Mouse (Mus musculus): ENCODE results near the gene Cpne9. TPM values are rescaled to one million over a fixed set of nuclear protein-coding genes. Genes with fewer than 3 reads are reported as not detected.
"Not testable (repeated sequence)": the region's sequence is repeated elsewhere in the genome, so short reads cannot be mapped to it uniquely, and the experiment has no call there.

The Cpne9 gene
- polyA plus RNA-seq, 3 experiments from 2014 or later, result 0.21 to 0.22 TPM; not detected in 1

DNA sequence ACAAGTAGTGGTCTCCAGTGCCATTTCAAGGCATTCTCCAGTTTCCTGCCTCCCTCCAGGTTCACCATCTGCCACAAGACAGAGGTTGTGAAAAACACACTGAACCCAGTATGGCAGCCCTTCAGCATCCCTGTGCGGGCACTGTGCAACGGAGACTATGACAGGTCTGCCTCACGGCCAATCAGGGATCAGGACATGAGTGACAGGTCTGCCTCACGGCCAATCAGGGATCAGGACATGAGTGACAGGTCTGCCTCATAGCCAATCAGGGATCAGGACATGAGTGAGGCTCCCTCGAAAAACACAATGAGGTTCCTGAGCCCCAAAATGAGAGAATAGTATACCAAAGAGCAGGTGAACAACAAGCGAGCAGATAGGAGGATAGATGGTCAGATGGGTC, 8.2 kb downstream of the Cpne9 start:
- no peak for ATAC-seq

DNA sequence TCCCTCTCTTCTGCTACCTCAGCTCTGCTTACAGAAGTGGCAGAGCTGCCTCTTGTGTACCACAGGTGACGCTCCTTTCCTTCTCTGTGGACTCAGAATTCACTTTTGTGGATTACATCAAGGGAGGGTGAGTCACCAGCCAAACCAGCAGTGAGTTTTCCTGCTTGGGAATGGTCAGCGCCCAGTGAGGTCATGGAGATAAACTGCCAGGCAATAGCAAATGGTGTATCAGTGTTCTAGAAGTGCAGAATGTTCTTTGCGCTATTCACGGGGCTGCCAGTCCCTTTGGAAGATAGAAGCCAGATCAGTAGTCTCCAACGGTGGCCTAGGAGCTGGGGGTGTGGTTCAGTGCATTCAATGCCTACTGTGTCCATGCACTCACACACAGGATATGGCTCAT, 10.8 kb downstream of the Cpne9 start:
- no peak for ATAC-seq

DNA sequence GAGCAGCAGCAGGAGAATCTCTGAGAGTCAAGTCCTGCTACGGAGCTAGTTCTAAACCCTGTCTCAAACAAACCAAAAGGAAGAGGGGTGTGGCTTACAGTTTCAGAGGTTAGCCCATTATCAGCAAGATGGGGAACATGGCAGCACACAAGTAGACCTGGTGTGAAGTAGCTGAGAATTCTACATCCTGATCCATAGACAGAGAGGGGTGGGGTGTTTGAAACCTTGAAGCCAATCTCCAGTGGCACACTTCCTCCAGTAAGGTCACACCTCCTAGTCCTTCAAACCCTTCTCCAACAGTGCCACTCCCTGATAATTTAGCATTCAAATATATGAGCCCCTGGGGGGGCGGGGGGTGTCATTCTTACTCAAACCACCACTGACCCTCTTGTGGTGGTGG, 13.9 kb downstream of the Cpne9 start:
- ATAC-seq, result no peak

DNA sequence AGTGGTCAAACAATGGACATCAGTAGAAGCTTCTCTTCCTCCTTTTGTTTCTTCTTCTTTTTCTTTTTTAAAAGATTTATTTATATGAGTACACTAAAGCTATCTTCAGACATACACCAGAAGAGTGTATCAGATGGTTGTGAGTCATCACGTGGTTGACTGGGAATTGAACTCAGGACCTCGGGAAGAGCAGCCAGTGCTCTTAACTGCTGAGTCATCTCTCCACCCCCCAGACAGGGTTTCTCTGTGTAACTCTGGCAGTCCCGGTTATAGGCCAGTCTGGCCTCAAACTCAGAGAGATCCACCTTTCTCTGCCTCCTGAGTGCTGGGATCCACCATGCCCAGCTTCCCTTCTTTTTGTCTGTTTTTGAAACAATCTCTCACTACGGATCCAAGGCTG, 14.5 kb downstream of the Cpne9 start:
- ATAC-seq, result no peak

DNA sequence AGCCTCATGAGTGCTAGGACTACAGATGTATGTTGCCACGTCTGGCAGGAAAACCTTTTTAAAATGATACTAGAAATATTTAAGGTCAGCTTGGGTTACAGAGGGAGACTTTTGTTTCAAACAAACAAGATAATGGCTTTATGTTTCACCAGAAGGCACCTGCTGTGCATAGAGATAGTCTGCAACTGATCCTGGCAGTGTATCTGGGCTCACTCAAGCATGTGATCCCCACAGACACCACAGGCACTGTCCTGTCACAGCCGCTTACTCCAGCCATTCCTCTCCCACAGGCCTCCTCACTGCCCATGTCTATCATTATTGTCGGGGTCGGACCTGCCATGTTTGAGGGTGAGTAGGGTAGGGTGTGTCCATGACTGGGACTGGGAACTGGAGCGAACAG, 19.2 kb downstream of the Cpne9 start:
- ATAC-seq, result no peak

DNA sequence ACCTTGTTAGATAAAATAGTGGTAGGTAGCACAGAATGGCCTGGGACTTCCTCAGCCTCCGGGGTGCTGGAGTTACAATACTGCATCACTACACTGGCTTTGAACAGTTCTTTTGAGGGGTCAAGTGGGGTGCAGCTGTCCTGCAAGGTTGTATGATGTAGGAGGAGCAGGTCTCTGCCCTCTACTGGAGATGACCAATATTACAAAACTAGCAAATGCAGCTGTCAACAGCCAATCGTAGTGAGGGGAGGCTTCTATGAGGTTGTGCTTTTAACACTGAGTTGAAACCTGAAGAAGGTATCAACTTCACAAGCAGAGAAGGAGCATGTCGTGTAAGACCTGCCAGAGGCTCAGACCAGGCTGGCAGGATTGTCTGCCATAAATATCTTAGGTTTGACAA, 20.2 kb downstream of the Cpne9 start:
- ATAC-seq, result no peak

DNA sequence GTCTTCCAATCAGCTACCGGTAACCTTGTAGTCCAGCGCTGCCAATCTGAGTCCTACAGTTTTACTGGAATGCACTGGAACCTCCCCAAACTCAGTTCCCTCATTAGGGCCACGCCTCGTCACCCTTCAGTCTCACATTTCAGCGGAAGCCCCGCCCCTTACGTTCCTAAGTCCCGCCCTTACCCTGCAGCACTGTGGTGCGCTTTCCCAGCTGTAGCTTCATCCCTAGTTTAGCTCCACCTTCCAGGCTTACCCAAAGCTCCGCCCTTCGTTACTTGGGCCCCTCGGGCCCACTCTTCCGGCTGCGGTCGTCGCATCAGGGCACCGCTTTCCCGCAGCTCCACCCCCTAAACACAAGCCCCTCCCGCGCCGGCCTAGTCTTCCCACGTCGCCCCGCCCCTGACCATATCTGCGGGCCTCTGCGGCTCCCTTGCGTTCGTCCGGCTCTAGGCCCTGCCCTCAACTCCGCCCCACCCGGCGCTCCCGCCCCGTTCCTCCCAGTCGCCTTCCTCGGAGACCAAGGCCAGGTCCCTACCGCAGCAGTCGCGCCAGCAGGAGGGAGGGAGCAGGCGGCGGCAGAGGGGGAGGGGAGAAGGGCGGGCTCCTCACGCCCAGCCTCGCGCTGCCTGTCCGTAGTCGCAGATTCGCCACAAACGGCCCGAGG, 24.3 kb downstream of the Cpne9 start:
- ATAC-seq, result peak; percentile 93

DNA sequence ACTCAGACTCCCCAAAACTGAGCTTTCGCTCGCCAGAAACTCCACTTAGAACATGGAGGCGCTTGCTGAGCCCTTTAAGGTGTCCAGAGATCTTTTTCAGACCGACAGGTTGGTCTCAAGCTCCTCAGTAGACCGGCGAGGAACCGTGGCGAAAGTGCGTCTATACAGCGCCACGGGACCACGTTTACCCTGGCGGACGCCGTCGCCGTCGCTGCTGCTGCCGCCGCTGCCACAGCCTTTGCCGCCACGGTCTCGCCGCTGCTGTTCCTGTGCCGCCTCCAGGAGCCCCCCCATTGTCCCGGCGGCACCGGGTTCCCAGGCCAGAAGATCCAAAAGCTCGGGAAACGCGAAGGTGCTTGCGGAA, 24.9 kb downstream of the Cpne9 start, which contains the start of gene Brpf1:
TSS of gene Brpf1 (plus strand) at position 152 of the 364 bp plus-strand sequence.
- peak; percentile 16 for ATAC-seq

DNA sequence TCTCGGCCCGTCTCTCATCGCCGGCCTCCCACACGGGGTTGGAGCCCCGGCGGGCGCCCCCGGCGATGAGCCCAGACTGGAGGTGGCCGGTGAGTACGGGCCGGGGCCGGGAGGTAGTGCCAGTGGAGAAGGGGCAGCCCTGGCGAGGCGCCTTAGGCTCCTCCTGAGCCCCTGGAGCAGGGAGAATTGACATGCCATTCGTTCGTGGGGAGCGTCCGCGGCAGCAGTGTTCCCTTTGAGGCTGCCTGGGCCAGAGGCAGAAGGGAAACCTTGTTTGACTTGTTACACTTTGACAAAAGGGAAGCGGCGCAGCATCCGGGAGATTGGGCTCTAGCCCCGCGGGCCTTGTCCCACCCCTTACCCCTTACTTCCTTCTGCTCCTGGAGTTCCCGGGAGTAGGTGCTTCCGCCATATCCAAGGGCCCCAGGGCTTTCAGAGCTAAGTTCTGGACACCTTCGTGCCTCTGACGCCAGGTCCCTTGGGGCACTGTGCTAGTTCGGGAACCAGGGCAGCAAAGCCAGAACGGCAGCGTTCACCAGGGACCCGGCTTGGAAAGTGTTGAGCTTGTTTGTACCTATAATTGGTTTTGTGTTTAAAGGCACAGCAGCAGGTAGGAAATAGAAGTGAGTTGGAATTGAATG, 25.5 kb downstream of the Cpne9 start:
- no peak for ATAC-seq

DNA sequence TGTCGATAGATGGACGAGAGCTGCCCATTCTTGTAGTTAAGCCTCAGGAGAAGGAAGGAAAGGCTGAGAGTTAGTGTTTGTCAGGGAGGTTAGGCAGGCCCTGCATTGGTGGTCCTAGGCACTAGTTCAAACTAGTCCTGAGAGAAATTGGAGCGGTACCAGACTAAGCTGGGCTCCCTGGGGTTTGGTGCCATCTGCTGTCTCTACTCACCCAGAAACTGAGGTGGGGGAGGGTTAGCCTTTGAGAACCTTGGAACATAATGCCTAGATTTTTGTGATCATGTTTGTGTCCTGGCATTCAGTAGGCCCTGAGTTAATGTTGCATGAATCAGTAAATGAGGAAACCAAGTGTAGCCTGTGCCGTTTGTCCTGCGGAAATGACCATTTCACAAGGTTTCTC, 26.0 kb downstream of the Cpne9 start:
- ATAC-seq, result no peak

DNA sequence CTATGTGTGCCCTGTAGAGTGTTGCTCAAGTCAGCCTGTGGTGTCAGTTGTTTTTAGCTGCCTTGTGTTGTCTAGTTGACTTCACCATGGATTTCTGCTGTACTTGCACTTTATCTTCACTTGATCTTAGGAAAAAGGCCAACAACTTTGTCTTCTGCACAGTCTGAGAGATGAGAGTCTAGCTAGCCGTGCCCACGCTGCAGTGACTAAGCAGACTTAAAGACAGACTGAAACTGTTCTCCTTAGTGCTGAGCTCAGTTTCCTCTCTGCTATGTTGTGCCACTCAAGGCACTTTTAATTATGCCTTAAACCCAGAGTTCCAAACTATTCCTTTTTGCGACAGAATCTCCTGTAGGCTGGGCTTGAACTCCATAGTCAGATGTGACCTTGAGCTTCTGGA, 33.9 kb downstream of the Cpne9 start:
- ATAC-seq, result no peak

DNA sequence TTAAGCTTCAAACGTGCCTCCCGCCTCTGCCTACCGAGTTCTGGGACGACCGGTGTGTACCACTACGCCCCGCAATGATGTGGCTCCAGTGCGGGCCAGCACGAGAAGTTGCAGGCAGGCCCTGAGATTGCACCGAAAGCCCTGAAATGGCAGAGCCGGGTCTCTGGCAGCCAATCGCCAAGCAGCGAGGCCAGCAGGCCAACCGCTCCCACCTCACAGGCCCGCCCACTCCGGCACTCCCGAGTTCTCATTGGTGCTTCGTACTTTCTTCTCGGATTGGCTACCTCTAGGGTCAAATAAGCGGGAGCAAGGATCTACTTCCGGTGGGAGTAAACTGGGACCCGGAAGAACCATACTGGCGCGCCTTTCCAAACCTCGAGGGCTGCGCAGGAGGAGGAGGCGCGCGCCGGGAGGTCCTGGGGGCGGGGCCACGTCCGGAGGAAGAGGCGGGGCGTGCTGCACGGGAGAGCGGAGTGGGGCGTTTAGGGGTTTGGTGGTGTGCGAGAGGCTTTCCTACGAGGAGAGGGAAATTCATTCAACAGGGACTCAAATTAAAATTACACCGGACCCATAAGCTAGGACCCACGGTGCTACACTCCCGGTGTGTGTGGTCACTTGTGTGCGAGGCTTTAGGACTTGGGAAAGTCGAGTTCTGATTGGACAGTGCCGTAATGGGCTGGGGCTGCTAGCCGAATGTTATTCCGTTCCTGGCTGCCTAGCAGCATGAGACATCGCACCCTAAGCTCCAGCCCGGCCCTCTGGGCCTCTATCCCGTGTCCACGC, 44.6 kb downstream of the Cpne9 start, which contains the start of gene Ogg1:
TSS of gene Ogg1 (plus strand) at position 440 of the 783 bp plus-strand sequence.
- peak; percentile 94 for ATAC-seq

DNA sequence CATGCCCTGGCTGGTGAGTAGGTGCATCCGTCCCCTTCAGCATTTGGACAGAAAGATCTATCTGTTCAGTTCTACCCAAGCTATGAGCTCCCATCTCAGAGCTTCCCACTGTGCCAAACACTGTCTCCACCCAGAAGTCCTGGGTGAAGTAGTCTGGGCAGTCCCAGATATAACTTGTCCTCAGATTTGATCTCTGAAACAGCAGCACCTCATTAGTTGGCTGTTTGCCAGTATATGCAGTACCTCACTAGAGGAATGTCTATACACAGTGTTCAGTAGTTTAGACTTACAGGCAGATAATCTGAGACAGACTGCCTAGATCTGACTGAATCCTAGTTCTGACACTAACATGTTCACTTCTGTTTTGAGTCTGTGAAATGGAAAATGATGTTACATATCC, 47.3 kb downstream of the Cpne9 start:
- no peak for ATAC-seq

DNA sequence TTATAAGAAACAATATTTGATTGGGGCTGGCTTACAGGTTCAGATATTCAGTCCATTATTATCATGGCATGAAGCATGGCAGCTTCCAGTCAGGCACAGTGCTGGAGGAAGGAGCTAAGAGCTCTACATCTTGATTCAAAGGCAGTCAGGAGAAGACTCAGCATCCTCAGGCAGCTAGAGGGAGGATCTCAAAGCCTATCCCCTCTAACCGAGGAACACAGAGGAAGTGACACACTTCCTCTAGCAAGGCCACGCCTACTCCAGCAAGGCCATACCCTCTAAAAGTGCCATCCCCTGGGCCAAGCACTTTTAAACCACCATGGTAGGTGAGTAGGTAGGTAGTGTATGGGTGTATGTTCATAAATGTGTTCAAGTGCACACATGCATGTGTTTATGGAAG, 48.4 kb downstream of the Cpne9 start:
- peak; percentile 11 for ATAC-seq

DNA sequence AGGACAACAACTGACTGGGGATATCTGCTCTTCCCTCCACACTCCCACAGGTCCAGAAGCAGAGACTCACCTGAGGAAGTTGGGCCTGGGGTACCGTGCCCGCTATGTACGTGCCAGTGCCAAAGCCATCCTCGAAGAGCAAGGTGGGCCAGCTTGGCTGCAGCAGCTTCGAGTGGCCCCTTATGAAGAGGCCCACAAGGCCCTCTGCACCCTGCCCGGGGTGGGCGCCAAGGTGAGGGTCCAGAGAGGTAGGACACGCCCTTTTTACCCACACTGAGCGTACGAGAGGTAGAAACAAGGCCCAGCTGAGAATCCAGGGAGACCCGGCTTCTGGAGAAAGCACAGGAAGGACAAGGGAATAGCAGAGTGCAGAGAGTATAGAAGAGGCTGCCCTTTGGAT, 49.6 kb downstream of the Cpne9 start:
- no peak for ATAC-seq

DNA sequence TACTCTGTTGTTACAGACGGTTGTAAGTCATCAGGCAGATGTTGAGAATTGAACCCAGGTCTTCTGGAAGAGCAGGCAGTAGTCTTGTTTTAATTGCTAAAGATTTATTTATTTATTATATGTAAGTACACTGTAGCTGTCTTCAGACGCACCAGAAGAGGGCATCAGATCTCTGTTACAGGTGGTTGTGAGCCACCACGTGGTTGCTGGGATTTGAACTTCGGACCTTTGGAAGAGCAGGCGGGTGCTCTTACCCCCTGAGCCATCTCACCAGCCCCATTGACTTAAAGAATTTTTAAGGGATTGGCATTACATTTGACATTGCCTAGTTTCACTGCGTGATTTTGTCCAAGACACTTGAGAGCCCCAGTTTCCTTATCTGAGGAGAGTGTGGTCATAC, 50.6 kb downstream of the Cpne9 start:
- ATAC-seq, result not testable (repeated sequence)

DNA sequence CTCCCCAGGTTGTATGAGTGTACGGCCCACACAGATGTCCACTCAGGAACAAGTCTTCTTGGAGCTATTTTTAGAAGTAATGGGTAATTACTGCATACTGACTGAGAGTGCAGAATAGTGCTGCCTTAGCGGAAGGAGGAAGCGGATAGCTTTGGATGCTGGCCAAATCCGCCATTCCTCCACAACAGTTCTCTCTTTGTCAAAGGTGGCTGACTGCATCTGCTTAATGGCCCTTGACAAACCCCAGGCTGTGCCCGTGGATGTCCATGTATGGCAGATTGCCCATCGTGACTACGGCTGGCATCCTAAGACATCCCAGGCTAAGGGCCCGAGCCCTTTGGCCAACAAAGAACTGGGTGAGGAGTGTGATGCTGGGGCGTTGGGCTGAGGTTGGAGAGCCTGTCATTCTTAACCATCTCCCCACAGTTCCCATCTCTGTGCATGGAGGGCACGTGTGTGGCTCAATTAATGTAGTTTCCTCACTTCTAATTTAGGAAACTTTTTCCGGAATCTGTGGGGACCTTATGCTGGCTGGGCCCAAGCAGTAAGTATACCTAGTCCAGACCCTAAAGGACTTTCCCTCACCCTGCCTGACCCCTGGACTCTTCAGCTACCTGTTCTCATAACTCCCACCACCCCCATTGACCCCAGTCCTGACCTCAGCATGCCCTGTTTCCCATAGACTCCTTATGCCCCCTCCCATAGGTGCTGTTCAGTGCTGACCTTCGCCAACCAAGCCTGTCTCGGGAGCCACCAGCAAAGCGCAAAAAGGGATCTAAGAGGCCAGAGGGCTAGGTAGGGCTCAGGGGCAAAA, 51.2 kb downstream of the Cpne9 start:
- no peak for ATAC-seq

DNA sequence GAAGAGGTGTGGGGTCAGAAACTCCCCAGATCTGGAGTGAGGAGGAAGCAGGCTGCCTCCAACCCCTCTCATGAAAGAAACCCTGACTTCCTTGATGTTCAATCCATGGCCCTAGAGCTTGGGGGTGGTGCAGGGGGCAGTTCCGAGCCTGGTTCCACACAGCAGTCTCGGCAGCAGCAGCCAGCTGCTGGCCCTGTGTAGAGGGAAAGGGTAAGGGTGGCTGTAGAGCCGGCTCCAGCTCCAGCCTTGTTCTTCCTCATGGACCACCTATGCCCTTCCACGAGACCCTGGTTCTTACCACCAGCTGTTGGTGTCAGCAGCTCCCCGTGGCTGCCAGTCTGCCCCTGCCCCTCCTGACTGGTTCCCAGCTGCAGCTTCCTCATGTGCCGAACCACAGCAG, 52.1 kb downstream of the Cpne9 start:
- ATAC-seq, result no peak

DNA sequence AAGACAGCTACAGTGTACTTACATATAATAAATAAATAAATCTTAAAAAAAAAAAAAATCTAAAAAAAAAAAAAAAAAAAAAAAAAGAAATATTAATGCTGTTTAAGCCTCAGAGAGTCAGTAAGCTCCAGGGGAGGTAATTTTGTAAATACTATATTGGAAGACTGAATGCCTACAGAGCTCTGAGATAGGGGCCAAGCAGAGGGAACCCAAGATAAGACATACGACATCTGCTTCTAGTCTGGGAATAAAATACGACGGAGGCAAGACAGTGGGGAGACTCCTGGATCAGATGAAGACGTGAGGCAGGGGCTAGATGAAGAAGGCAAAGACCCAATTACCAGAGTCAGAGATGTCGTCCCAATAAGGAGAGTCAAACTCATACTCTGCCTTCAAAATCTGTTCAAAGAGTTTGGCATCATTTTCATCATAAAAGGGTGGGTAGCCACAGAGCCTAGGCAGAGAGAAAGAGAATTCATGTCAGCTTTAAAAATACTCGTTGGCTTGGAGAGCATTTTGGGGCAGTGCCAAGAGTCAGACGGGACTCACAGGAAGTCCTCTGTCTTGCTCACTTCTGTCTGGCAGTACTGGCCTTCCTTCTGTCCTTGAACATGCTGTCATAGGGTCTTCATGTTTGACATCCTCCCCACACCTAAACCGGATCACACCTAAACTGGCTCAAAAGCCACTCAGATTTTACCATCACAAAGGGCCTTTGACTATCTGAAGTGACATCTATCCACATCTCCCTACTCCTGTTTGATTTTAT, 54.9 kb downstream of the Cpne9 start:
- ATAC-seq, result no peak

DNA sequence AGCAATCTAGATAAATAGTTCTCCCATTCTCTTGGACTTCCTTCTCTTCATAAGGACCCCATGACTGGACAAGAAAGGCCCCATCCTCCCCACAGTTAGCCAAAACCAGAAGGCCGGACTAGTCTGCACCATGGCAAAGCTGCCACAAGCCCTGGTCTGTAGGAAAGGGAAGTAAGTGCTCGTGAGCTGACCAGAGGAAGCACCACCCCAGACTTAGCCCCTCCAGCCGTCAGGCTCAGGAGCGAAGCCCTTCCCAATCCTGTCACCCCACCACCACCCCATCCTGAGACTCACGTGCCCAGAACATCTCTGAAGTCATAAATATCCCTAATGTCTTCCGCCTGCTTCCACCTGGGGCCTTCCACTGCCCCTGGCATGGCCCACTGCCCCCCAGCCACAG, 59.5 kb downstream of the Cpne9 start:
- no peak for ATAC-seq

DNA sequence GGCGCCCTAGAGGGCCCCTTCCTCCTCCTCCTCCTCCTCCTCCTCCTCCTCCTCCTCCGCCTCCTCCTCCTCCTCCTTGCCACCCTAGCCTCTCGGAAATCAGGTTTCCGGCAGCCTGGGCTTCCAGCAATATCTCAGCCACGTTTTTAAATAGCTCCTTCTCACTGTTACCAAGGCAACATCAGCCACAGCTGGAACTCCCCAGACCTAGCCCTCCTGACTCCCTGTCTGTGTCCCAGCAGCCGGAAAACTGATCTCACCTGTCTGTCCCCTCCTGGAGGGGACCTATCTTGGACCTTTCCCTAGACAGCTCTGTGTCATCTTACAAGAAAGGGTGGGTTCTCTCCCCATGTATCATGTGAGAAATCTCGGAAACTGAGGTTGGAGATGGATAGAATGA, 60.2 kb downstream of the Cpne9 start:
- no peak for ATAC-seq

Data from inflammation-experienced regulatory T-cells, adult 6 months (primary cell).